Mouse (Mus musculus): ENCODE measurements around the gene Tfip11. TPM values are rescaled to one million over a fixed set of nuclear protein-coding genes. Genes with fewer than 3 reads are reported as not detected.

The Tfip11 gene
- total RNA-seq (2021), result 10 to 100 TPM; 30.9 to 33.4 TPM
- long read RNA-seq, transcript Tfip11-201 (14 exons, 3,560 nt), result major isoform, 18 of 26 reads
- long read RNA-seq, partial matches to known transcripts, result 2 of 26 reads
- long read RNA-seq, other reads (novel, unspliced or antisense), result 6 of 26 reads

- peak; percentile 97 for DNase-seq (ENCODE audit: low spot score in 2 of 2)
Observed at GRCm38 (mm10) chr5:112325546-112326445, at the start of gene Tfip11. Gene Tfip11 (plus strand): TSS chr5:112326358.

GRCm38 (mm10) chr5:112276907-112277348 is 49.2 kb upstream of the Tfip11 start:
- no peak for DNase-seq (ENCODE audit: low spot score in 2 of 2)

GRCm38 (mm10) chr5:112277906-112278470 is 48.2 kb upstream of the Tfip11 start:
- DNase-seq (ENCODE audit: low spot score in 2 of 2), result no peak

GRCm38 (mm10) chr5:112279181-112280021 is 46.8 kb upstream of the Tfip11 start:
- DNase-seq (ENCODE audit: low spot score in 2 of 2), result no peak

- DNase-seq (ENCODE audit: low spot score in 2 of 2), result no peak
Observed at GRCm38 (mm10) chr5:112280151-112280550, 46.0 kb upstream of the Tfip11 start.

- no peak for DNase-seq (ENCODE audit: low spot score in 2 of 2)
Observed at GRCm38 (mm10) chr5:112280863-112281660, 45.1 kb upstream of the Tfip11 start.

- no peak for DNase-seq (ENCODE audit: low spot score in 2 of 2)
Observed at GRCm38 (mm10) chr5:112281676-112282075, 44.5 kb upstream of the Tfip11 start.

GRCm38 (mm10) chr5:112282123-112282779 is 43.9 kb upstream of the Tfip11 start:
- DNase-seq (ENCODE audit: low spot score in 2 of 2), result no peak

- DNase-seq (ENCODE audit: low spot score in 2 of 2), result no peak
Observed at GRCm38 (mm10) chr5:112282780-112283482, 43.2 kb upstream of the Tfip11 start.

- DNase-seq (ENCODE audit: low spot score in 2 of 2), result no peak
Observed at GRCm38 (mm10) chr5:112283543-112284202, 42.5 kb upstream of the Tfip11 start.

GRCm38 (mm10) chr5:112284203-112284582 is 42.0 kb upstream of the Tfip11 start:
- no peak for DNase-seq (ENCODE audit: low spot score in 2 of 2)

- DNase-seq (ENCODE audit: low spot score in 2 of 2), result no peak
Observed at GRCm38 (mm10) chr5:112285548-112286085, 40.5 kb upstream of the Tfip11 start.

- no peak for DNase-seq (ENCODE audit: low spot score in 2 of 2)
Observed at GRCm38 (mm10) chr5:112286608-112286983, 39.6 kb upstream of the Tfip11 start.

GRCm38 (mm10) chr5:112286984-112287641 is 39.0 kb upstream of the Tfip11 start:
- no peak for DNase-seq (ENCODE audit: low spot score in 2 of 2)

GRCm38 (mm10) chr5:112287652-112288051 is 38.5 kb upstream of the Tfip11 start:
- DNase-seq (ENCODE audit: low spot score in 2 of 2), result no peak

- no peak for DNase-seq (ENCODE audit: low spot score in 2 of 2)
Observed at GRCm38 (mm10) chr5:112288193-112289141, 37.7 kb upstream of the Tfip11 start.

GRCm38 (mm10) chr5:112289236-112289635 is 36.9 kb upstream of the Tfip11 start:
- no peak for DNase-seq (ENCODE audit: low spot score in 2 of 2)

All from layer of hippocampus, postnatal 10 days (tissue).